Mouse (Mus musculus) ovary, postnatal 10 days (tissue): ENCODE data around the gene Glod4.
A peak's percentile ranks its signal among the peaks of the same experiment; 100 is the strongest.

Source experiments
- DNase-seq: peaks from one replicate; pipeline ENCODE4 v3.0.0; 2022; ENCODE audit warnings: low spot score

Glod4 gene

DNA sequence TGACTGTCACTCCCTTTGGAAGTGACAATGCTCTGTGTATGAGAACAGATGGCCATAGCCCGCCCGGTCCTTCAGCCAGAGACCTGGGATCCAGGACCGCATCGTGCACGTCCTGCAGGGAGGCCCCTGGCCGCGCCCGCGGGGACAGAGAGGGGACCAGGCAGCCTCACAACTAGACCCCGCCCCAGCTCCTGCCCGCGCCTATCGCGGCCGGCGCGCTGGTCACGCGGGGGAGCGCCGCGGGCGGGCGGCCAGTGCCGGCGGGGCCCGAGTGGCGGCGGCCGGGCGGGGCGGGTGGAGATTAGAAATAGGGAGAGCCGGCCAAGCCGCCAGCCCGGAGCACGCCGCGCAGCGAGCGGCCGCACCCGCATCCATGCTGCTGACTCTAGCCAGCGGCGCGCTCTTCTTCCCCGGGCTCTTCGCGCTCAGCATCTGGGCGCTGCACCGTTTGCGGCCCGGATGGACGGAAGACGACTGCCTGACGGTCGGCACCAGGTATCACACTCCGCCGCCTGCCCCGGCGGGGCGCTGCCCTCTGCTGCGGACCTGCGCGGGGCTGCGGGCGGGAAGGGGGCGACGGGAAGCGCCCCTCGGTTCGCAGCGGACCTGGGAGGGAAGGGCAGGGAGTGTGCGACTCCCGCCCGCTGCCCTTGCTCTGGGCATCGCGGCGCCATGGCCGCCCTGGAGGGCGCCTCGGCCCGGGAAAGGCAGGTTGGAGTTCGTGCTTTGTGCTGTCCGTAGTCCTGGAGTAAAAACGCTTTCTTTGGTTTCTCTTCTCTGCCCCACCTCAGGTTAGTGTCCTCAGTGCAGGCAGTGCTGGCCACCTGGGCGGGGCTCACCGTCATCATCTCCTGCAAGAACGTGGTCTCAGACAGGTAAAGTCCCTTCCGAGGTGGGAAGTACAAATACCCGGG, 41.5 kb downstream of the Glod4 start:
- DNase-seq: peak; percentile 58

DNA sequence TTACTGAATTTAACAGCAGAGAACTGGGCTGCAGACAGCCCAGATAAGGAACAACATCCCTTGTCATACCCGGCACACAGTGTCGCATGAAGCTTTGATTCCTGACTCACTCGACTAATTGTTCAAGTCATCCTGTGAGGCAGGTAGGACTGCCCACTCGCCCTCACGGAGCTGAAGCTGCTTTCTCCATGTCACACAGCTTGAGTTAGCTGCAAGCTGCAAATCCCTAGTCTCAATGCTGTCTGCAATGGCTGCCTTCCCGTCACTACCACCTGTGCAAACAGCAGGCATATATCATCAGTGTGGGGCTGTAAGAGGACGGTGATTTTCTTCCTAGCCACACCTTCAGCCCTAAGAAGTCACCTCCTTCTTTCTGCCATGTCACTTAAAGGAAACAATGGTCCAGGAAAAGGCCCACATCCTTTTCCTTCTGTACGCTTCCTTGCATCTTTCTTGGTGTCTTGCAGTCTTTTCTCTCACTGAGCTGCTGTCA, 46.5 kb downstream of the Glod4 start:
- DNase-seq: no peak

DNA sequence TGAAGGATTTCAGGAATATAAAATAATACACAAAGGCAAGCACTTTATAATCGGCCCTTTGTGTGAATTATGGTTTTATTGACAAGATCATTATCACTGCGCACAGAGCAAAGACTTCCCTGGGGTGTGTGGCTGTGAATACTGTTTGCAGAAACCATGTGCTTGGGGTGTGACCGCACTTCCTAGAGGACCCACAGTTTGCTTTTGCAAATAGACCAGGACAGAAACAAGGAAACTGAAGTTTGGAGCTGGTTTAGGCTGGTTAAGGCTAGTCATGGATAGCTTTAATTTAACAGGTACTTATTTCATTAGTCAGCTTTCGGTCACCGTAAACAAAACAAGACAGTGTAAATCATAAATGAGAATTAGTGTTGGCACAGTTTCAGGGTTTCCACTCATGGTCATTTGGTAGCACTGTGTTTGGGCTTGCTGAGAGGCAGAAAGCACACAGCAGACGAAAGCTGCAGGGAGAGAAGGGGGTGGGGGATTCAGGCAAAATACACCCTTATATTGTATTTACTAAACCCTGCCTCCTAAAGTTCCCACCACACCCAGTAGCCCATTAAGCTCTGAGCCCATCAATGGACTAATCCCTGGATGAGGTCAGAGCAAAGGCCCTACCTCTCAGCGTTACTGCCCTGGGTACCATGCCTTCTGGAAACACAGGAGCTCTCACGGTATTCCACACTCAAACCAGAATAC, 47.1 kb downstream of the Glod4 start:
- DNase-seq: no peak

DNA sequence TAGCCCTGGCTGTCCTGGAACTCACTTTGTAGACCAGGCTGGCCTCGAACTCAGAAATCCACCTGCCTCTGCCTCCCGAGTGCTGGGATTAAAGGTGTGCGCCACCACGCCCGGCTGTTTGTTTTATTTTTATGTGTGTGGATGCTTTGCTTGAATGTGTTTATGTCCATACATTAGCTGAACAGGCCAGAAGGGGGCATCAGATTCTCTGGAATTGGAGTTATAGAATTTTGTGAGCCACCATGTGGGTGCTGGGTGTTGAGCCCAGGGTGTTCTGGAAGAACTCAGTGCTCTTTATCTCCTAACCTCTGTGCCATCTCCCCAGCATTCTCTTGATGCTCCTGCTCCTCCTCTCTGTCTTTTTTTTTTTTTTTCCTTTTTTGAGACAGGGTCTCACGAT, 56.6 kb downstream of the Glod4 start:
- DNase-seq: no peak

DNA sequence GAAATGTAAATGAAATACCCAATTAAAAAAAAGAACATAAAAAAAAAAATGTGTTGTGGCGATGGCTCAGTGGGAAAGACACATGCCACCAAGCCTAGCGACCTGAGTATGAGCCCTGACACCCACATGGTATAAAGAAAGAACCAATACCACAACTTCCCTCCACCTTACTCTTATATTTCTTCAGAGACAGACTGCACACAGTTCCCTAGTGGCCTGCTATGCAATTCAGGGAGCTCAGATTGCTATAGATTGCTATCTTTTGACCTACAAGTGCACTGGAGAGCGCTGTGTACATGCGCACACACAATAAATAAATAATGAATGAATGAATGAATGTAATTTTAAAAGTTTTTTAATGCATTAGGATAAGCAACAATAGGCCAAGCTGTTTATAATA, 59.8 kb downstream of the Glod4 start:
- no peak for DNase-seq

DNA sequence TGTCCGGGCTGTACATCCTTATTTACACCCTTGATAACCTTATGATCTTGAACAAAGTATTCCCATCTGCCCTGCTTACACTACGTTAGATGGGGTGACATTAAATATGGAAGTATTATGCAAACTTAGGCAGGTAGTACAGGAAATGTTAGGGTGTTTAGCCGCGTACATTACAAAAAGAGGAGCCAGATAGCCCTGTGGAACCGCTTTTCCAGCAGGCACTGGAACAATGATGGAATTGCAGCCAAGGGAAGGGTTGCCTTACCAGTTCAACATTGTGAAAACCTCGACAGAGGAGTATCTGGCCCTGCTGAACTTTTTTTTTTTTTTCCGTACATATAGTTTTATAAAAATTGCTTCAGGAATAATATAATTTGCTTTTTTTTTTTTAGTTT, 63.4 kb downstream of the Glod4 start:
- DNase-seq: no peak

DNA sequence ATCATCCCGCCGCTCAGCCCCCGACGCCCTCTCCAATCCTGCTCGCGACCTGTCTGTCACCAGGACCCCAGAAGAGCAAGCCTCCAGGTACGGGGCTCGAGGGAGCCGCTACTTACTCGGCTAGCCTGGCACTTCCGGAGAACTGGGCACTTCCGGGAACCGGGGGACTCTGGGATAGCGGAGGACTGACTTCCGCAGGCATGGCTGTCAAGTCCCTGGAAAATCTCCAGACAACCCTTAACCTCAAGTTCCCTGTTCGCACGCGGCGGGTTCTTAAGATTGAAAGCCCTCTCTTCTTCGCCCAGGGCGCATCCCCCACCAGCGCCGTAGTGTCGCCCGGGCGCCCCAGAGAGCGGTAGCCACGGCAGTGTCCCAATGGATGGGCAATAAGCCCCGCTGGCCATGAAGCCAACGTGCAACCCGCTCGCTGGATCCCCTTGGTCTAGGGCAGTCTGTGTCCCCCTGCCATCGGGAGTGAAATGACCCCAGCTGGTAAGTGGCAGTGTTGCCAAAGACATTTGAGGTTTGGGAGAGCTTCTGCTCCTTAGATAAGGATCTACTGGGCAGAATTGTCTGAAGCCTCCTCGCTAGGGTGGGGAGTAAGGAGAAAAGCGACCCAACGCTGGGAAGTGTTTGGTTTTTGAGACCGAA, 63.9 kb downstream of the Glod4 start, which contains the start of the genes Vps53 and Fam57a:
TSS of gene Vps53 (minus strand) at position 153 of the 651 bp plus-strand sequence.
TSS of gene Fam57a (plus strand) at position 177 of the 651 bp plus-strand sequence.
- peak; percentile 85 for DNase-seq

DNA sequence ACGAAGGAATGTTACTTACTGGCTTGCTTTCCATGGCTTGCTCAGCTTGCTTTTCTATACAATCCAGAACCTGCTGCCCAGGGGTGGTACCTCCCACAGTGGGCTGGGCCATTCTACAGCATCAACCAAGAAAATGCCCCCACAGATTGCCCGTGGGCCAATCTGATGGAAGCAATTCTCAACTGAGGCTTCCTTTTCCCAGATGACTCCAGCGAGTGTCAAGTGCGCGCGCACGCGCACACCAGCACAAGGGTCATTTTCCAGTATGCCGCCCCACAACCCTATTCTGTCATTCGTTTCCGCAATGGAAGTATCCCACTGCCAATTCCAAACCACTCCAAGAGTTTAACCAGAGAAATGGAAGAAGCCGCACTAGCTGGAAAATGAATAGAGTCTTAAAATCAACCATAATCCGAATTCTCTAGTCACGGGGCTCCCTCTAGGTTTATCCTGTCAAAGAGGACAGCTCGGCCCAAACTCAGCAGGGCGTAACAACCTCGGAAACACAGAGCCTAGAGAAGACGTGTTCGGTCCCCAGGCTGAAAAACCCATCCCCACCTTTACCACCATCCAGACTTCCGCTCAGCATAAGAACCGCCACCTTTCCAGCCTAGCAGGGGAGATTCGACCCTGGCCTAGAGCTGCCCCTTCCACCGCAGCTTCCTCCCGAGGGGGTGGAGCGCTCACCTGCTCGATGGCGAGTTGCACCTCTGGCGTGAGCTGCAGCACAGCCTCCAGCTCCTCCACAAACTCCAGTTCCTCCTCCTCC, 64.6 kb downstream of the Glod4 start:
- DNase-seq: no peak

DNA sequence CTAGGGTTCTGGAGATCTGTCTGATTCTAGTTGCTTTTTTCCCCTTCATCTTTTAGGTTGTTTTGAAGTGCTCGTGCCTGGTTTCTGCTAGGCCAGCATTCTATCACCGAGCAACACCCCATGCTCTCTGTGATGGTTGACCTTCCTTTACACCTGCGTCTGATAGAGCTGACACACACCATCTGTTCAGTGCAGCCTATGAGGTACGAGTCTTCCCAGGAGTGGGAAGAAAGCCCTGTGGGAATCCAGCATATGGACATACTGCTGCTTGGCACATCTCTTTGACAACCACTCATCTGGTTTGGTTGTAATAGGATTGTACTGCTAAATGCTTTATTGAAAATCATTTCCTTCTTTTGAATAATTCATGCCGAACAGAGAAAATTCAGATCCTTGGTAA, 73.3 kb downstream of the Glod4 start:
- no peak for DNase-seq

DNA sequence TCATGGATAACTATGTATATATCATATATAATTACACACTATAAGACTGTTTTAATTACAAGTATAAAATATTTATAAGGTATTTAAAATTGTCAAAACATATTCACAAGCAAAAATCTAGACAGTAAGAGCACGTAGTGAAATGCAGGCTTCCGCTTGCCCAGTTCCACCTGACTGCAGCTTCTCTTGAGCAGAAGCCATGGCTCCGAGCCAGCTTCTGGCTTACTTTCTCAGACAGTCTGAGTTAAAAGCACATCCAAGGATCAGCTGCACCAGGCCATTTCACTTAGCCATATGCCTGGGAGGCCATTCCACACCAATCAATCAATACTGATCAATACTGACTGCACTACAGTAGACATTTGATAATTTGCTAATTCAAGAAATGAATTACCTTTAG, 74.5 kb downstream of the Glod4 start:
- DNase-seq: no peak

DNA sequence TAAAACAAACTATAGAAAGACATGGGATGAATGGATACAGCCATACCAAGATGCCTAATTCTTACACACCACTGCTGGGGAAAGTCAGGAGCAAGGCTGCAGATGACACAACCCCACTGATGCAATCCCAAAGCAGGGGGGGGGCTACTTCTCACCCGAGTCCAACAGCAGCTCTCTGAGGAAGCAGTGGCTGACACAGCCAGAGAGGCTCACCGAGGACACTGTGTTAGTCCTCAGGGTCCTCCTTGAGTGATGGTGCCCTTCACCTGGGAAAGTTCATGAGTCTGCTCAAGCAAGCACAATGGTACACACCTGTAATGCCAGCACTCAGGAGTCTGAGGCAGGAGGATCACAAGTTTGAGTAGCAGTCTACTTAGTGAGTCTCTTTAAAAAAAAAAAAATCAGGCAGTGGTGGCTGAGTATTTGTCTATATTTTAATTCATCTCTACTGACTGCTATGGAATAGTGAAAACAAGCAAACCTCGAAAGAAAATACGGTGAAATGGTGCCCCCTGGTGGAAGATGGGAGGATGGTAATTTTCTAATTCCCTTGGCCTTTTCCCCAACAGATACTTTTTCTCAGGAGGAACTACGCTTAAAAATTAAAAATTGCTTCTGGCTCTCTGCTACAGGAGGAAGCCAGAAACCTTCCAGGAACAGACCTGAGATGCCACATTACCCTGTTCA, 76.3 kb downstream of the Glod4 start:
- peak; percentile 38 for DNase-seq

DNA sequence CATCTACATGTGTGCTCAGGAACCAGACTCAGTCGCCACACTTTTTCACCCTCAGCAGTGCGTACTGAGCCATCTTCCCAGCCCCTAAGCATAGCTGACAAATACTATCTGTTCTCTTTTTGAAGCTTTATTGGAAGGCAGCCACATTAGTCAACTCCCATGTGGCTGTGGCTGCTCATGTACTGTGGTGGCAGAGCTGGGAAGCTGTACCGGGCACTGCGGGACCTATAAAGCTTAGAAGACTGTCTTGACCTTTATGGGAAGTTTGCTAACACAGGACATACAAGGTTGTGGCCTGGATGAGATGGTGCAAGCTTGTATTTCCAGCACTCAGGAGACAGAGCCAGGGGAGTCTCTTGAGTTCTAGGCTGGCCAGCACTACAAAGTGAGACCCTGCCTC, 76.9 kb downstream of the Glod4 start:
- DNase-seq: no peak

DNA sequence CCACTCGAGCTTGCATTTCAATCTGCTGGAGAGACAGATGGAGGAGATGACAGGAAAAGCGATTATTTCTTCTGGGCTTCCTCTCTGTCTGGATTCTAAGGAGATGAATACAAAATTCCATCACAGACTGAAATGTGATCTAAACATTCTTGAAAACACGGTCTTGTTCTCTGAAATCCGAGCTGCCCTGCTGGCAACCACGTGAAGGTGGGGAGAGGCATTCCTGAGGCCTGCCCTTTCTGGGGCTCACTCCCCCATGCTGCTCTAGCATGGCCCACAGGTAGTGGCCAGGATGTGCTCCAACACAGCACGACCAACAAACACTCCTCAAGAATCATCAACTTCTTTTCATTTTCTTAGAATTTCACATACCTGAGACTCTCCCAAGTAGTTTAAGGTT, 83.3 kb downstream of the Glod4 start:
- no peak for DNase-seq

DNA sequence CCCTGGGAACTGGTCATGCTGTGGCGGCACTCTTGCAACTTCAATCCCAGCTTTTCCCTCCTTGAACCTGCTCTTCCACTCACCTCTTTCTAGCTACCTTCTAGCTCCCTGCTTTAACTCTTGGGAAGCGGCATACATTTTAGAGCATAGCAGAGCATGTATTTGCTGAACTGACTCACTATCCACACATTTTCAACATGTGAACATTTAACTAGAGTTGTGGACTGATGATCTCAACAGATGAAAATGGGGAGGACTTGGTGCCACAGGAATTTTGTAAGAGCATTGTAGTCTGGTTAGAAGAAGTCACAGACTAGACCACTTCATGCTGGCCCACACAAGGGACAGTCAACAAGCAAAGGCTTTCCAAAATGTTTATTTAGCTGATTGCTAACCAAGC, 85.2 kb downstream of the Glod4 start:
- no peak for DNase-seq

DNA sequence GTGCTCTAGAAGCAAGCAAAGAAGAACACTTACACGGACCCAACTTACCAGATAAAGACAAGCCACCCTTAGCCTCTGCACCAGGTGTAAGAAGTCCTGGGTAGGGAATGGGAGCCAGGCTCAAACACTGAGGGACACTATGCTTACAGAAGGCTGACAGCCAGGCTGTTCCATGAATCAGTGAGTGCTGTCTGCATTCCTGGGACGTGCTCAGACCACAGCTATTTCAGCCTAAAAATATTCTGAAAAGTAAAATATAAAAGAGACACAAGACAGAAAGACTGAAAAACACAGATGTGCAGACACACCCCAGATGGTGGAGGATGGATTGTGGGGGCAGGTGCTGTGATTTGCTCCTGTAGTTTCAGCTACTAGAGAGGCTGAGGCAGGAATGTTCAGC, 88.7 kb downstream of the Glod4 start:
- DNase-seq: no peak

DNA sequence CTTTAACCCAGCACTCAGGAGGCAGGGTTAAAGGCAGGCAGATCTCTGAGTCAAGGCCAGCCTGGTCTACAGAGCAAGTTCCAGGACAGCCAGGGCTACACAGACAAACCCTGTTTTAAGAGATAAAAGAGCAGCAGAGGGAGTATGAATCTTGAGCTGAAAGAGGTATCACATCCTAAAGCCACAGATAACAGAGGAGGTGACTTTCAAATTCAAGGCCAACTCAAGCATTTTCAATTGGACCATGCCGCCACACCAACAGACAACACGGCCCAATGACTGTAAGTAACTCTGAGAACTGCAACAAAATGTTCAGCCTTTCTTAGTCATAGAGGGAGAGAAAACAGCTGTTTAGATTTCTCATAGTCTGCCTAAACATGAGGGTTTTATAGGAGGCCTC, 89.3 kb downstream of the Glod4 start:
- no peak for DNase-seq

DNA sequence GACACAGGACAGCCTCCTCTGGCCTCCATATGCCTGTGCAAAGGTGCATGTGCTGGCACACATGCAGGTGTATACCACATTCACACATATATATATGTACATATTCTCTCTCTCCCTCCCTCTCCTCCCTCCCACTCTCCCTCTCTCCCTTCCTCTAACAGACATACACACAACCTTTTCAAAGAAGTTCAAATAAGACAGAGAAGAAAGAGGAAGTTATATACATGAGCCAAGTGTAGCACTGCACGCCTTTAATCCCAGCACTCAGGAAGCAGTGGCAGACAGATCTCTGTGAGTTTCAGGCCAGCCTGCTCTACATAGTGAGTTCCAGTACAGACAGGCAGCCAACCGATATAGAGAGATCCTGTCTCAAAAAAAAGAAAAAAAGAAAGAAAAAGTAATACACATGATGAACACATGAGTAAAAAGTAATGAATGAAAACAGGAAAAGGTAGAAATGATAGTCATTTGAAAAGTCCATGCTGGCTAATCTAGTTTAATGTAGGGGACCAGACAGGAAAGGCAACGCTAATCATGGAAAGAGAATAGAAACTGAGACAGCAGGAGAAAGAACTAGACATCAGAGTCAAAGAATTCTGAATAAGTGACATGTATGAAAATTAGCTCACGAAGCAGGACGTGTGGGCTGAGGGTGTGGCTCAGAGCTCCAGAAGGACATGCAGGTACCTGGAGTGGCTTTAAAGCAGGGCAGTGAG, 90.1 kb downstream of the Glod4 start:
- DNase-seq: no peak

DNA sequence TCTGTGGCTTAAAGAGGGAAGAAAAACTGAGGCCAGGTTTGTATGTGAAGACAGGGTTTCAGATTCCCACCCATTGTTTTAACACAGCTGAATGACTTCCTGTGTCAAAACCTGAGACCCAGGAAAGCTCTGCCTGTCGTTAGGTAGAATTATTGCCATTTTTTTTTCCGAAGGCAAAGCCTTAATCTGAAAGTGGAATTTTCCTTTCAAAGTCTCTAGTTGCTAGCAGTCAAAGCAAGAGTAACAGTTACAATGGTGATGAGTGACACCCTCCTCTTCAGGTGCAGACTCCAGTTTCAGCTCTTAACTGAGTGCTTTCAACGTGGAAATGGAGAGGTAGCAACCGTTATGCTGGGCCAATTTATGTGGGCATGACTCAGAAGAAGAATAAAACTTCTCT, 92.5 kb downstream of the Glod4 start:
- DNase-seq: no peak

DNA sequence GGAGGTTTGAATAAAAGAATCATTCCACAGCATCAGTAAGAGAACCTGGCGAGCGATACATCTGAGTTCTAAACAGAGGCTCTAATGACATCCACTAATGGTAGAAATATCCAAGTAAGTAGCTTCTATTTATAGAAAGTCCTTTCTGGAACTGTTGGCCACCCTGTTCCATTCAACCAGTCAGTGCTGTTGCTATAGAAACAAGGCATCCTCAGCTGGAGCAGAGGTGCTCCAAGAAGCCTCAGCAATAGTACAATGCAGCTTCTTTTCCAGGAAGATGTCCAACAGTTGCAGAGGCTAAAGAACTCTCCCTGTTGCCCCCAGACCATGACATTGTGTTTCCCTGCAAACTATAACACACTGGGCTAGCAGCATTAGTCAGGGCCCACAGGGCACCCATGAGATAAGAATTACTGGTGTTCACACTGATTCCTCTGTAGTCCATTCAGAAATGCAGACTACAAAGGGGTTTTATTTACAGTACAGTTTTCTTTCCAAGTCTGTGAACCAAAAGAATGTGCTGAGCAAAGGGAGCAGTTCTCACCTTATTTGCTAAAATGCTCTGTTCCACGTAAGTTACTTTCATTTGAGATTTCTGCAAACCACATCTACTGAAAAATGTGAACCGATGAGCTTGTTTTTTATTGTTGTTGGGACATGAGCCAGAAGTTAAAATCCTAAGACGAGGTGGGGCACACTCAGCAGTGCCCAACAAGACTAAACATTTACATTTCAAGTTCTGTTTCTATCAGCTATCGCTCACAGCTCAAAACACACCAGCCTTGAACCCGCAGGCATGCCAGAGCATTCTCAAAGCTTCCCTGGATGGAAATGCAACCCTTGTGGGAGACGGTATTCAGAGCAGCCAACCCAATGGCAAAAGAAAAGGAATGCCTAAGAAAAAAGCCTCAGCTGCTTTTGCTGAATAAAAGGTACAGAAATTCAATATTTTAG, 95.2 kb downstream of the Glod4 start:
- no peak for DNase-seq
